Mouse (Mus musculus) left cerebral cortex, postnatal 25 days (tissue): ENCODE results near the gene Smo. TPM values are rescaled to one million over a fixed set of nuclear protein-coding genes. Genes with fewer than 3 reads are reported as not detected.
"Not testable (repeated sequence)": the region's sequence is repeated elsewhere in the genome, so short reads cannot be mapped to it uniquely, and the experiment has no call there.

Source experiments
- DNase-seq, 2 experiments: peaks; one replicate each; pipeline ENCODE4 v3.0.0; 2022; ENCODE audit warnings: low spot score in 2 of 2, mixed read lengths in 1 of 2
- intact Hi-C: fragments of 180-260 bp; cut with DNase I; formaldehyde crosslinking; loops from one replicate; pipeline ENCODE4 v1.15.1; 2025
- total RNA-seq, 2 experiments: library from RNA; stranded (reverse); gene quantifications; 2 replicates each; pipeline ENCODE4 v1.2.3; 2021

Gene Smo
- total RNA-seq, 2 experiments from 2014 or later: 9.5 to 9.8 TPM

GRCm38 (mm10) chr6:29718894-29719329 is 16.4 kb upstream of the Smo start:
- intact Hi-C loops: no loop called here
- peak; percentile 66 to 83 for DNase-seq

DNA sequence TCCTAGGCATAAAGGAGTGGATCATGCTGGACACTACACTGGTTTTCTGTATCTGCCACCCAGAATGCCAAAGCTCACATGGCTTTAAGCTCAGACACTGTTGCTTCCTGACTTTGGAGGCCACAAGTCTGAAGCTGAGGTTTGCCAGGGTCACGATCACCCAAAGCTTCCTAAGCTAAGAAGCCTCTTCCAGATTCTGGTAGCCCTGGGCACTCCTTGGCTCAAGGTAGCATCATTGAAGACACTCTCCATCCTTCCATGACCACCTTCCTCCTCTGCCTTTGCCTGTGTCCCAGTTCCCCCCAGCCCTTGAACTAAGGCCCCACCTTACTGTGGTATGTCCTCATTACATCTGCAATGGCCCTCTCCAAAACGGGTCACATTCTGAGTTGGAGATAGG is 13.4 kb upstream of the Smo start:
- intact Hi-C loops: no loop called here
- DNase-seq: no peak

GRCm38 (mm10) chr6:29726576-29727200 is 8.6 kb upstream of the Smo start:
- no peak for DNase-seq
- intact Hi-C loops: no loop called here

DNA sequence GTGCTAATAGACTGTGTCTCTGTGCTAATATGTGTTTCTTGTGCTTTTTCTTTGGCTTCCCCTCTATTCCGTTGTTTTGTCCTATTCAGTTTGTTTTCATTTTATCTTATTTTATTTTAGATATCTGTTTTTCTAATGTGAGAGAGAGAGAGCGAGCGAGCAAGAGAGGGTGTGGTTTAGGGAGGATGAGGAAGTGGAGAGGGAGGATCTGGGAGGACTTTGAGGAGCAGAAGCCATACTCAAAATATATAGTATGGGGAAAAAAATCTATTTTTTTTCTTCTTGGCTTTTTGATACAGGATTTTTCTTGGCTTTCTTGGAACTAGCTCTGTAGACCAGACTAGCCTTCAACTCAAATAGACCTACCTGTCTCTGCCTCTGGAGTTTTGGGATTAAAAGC is 7.3 kb upstream of the Smo start:
- no peak for DNase-seq
- intact Hi-C loops: no loop called here

DNA sequence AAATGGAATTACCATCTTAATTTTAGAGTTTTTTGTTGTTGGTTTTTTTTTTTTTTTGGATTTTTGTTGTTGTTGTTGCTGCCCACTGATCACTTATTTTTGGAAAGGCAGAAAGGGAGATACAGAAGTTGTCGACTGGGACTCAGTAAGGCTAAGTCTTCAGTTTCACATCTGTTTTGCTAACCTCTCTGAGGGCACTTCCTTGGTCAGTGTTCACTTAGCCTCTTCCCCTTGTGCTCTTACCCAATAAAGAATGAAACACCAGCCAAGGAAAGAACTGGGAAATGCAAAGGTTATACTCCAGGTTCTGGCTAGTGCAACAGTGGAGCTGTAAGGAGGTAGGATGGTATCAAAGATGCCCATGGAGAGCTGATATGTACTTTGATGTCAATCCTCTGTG is 5.8 kb upstream of the Smo start:
- DNase-seq: no peak
- intact Hi-C loops: no loop called here

DNA sequence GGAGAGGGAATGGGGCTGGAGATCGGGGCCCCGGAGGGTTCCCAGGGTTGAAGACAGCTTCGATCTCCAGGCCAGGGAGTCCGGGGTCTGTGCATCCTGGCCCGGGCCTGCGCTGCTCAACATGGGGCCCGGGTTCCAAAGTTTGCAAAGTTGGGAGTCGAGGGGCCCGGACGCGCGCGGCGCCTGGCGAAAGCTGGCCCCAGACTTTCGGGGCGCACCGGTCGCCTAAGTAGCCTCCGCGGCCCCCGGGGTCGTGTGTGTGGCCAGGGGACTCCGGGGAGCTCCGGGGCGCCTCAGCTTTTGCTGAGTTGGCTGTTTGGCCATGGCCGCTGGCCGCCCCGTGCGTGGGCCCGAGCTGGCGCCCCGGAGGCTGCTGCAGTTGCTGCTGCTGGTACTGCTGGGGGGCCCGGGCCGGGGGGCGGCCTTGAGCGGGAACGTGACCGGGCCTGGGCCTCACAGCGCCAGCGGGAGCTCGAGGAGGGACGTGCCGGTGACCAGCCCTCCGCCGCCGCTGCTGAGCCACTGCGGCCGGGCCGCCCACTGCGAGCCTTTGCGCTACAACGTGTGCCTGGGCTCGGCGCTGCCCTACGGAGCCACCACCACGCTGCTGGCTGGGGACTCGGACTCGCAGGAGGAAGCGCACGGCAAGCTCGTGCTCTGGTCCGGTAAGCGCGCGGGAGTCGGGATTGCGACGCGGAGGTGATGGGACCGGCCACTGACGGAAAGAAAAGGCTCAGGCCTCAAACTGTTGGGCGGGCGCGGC is 567 bp downstream of the Smo start:
- DNase-seq: peak in 1 of 2 experiments; percentile 25
- intact Hi-C loops: no loop called here

DNA sequence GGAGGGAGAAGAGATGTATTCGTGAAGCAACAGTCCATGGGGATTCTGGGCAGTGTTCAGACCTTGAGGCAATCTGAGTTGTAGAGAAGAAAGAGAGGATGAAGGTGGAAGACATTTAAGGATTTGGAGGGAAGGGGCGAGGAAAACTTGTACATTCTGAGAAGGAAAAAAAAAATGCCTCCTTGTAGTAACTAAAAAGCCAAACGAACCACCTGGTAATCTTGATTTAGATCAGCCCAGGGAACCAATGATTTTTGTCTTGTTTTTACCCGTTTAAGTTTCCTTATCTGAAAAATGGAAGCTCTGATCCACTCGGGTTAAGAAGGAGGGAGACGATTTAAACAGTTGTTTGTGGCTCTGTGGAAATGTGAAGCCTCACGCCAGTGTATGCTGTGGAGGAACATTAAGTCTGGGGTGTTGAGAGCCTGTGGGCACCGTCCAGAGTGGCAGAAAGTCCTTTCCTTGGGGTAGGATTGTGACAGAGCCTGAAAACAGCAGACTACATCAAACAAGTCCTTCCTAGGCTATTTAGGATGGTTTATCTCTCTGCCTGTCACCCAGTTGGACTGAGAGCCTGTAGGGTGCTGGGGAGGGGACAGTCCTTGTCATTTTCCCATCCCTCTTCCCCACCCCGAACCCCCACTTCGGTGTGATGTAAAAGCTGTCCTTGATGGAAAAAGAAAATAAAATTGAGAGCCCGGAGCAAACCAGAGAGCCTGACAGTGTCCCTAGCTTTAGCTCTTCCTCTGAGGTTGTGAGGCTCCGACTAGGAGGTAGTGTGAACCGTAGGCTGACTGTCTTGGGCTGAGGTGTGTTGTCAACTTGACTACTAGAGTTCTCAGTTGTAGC is 1.5 kb downstream of the Smo start:
- intact Hi-C loops: no loop called here
- no peak for DNase-seq

GRCm38 (mm10) chr6:29751466-29752152 is 16.3 kb downstream of the Smo start:
- peak; percentile 52 to 87 for DNase-seq
- intact Hi-C loops: no loop called here

DNA sequence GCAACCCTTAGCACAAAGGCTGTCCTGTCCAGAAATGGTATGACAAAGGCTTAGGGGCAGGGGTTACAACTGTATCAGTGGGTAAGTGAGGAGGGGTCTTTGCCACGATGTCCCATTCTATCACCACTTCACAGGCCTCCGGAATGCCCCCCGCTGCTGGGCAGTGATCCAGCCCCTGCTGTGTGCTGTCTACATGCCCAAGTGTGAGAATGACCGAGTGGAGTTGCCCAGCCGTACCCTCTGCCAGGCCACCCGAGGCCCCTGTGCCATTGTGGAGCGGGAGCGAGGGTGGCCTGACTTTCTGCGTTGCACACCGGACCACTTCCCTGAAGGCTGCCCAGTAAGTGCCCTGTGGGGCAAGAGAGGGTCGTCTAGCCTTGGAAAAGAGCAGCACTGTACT is 18.0 kb downstream of the Smo start:
- intact Hi-C loops: no loop called here
- no peak for DNase-seq

GRCm38 (mm10) chr6:29756001-29756400 is 20.7 kb downstream of the Smo start:
- DNase-seq: peak in 1 of 2 experiments; percentile 81
- intact Hi-C loops: no loop called here

GRCm38 (mm10) chr6:29756476-29756875 is 21.2 kb downstream of the Smo start:
- no peak for DNase-seq
- intact Hi-C loops: no loop called here

GRCm38 (mm10) chr6:29758417-29758816 is 23.1 kb downstream of the Smo start:
- peak; percentile 76 to 82 for DNase-seq
- intact Hi-C loops: loop anchor here (2.0 kb wide), 1 partner anchor 46 kb away; no protein-coding TSS in a partner anchor

GRCm38 (mm10) chr6:29759012-29759679 is 23.8 kb downstream of the Smo start:
- intact Hi-C loops: loop anchor here (2.0 kb wide), 1 partner anchor 46 kb away; no protein-coding TSS in a partner anchor
- no peak for DNase-seq

DNA sequence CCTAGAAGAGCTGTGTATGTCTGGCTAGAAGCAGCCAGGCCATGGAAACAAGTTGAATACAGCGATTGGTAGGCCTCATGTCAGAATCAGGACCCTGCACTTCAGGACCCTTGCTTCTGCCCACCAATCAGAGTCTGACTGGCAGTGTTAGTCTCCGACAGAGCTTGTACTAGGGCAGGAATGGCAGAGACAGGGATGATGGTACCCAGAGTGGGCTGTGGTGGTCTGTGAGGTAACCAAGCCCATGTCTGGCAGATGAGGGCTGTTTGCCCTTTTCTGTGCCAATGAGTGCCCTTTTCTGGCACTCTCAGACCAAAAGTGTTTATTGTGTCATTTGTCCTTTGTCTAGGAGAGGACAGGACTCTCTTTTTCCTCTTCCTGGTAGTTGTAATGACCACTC is 25.1 kb downstream of the Smo start:
- intact Hi-C loops: not testable (repeated sequence)

GRCm38 (mm10) chr6:29761282-29761681 is 26.0 kb downstream of the Smo start:
- DNase-seq: no peak
- intact Hi-C loops: no loop called here

More for the DNA sequence above, 25.1 kb downstream of the Smo start:
- DNase-seq: not testable (repeated sequence)

GRCm38 (mm10) chr6:29762524-29762923 is 27.2 kb downstream of the Smo start:
- intact Hi-C loops: no loop called here

GRCm38 (mm10) chr6:29766874-29767273 is 31.6 kb downstream of the Smo start:
- intact Hi-C loops: loop anchor here (5.0 kb wide), 1 partner anchor 280 kb away; the partner anchor contains the start of gene Nrf1
- no peak for DNase-seq

More at GRCm38 (mm10) chr6:29762524-29762923, 27.2 kb downstream of the Smo start:
- DNase-seq: peak in 1 of 2 experiments; percentile 17

- intact Hi-C loops: loop anchor here (2.0 to 5.0 kb wide), 2 partner anchors 47 to 279 kb away; partner anchors contain the start of gene Nrf1
- peak; percentile 95 to 98 for DNase-seq
These were observed 32.7 kb downstream of the Smo start, which contains the start of gene Ahcyl2 for GRCm38 (mm10) chr6:29767813-29768660. TSS of gene Ahcyl2 (plus strand) at chr6:29768011.
